Mouse (Mus musculus) ovary, postnatal 36 days (tissue): ENCODE results near the gene Slc1a1.

ENCODE experiments used
- DNase-seq: peaks from one replicate; pipeline ENCODE4 v3.0.0; 2022; ENCODE audit warnings: low spot score, mixed read lengths

The Slc1a1 gene

GRCm38 (mm10) chr19:28917839-28918238 lies 83.0 kb downstream of the Slc1a1 start:
- DNase-seq, result no peak

GRCm38 (mm10) chr19:28926366-28926765 lies 91.5 kb downstream of the Slc1a1 start:
- DNase-seq, result no peak

- DNase-seq, result no peak
These were observed 92.5 kb downstream of the Slc1a1 start for GRCm38 (mm10) chr19:28927396-28927795.

GRCm38 (mm10) chr19:28929034-28929433 lies 94.2 kb downstream of the Slc1a1 start:
- no peak for DNase-seq

GRCm38 (mm10) chr19:28934897-28935296 lies 100.0 kb downstream of the Slc1a1 start:
- DNase-seq, result no peak

- no peak for DNase-seq
These were observed 105.5 kb downstream of the Slc1a1 start for GRCm38 (mm10) chr19:28940135-28940874.

- DNase-seq, result no peak
These were observed 106.4 kb downstream of the Slc1a1 start for GRCm38 (mm10) chr19:28941271-28941670.

GRCm38 (mm10) chr19:28946782-28947181 lies 111.9 kb downstream of the Slc1a1 start:
- no peak for DNase-seq

GRCm38 (mm10) chr19:28947311-28947710 lies 112.5 kb downstream of the Slc1a1 start:
- no peak for DNase-seq

- no peak for DNase-seq
These were observed 116.4 kb downstream of the Slc1a1 start for GRCm38 (mm10) chr19:28951251-28951650.

- no peak for DNase-seq
These were observed 128.3 kb downstream of the Slc1a1 start for GRCm38 (mm10) chr19:28963113-28963512.

- no peak for DNase-seq
These were observed 128.6 kb downstream of the Slc1a1 start for GRCm38 (mm10) chr19:28963513-28963841.
